Mouse (Mus musculus) erythroblast, adult 5-6 weeks (primary cell): ENCODE data around the gene Tbxa2r. TPM values are rescaled to one million over a fixed set of nuclear protein-coding genes. Genes with fewer than 3 reads are reported as not detected.

ENCODE experiments used
- ATAC-seq: replicated peaks from 2 replicates; pipeline ENCODE4 v1.8.0; 2016; ENCODE audit warnings: moderate number of reproducible peaks, mild to moderate bottlenecking, moderate TSS enrichment, inconsistent platforms; ENCODE audit not compliant: poor library complexity, low FRiP score, severe bottlenecking
- total RNA-seq, 2 experiments: library from RNA; stranded (forward) in 1 of 2; stranded (reverse) in 1 of 2; fragments of 150-400 nt in 1 of 2; fragments of 200-764, 138-1000 nt in 1 of 2; gene quantifications; 2 replicates each; pipeline versions ENCODE4 v1.2.3 to v1.2.4; 2015 to 2017; ENCODE audit warnings: low replicate concordance in 2 of 2

Gene Tbxa2r
- total RNA-seq, 2 experiments from 2014 or later = not detected

DNA sequence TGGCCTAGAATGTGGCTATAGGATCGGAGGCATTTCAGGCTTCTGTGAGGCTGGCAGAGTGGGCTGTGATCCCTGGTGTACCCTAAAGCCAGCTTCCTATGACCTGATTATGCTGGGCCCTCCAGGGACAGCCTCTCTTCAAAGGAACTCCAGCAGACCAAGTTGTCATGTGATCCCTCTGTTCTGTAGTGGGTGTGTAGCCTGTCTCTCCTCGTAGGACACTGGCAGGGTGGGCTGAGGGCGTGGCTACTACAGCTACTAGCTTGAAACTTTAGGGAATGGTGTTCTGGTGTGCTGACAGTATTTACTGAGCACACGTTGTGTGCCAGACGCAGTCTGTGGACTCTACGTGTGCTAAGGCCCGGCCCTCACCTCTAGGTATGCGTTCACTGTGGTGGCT, 32.2 kb downstream of the Tbxa2r start:
- no peak for ATAC-seq

- peak; percentile 60 for ATAC-seq
Measured at GRCm38 (mm10) chr10:81362336-81362949, 33.9 kb downstream of the Tbxa2r start.

DNA sequence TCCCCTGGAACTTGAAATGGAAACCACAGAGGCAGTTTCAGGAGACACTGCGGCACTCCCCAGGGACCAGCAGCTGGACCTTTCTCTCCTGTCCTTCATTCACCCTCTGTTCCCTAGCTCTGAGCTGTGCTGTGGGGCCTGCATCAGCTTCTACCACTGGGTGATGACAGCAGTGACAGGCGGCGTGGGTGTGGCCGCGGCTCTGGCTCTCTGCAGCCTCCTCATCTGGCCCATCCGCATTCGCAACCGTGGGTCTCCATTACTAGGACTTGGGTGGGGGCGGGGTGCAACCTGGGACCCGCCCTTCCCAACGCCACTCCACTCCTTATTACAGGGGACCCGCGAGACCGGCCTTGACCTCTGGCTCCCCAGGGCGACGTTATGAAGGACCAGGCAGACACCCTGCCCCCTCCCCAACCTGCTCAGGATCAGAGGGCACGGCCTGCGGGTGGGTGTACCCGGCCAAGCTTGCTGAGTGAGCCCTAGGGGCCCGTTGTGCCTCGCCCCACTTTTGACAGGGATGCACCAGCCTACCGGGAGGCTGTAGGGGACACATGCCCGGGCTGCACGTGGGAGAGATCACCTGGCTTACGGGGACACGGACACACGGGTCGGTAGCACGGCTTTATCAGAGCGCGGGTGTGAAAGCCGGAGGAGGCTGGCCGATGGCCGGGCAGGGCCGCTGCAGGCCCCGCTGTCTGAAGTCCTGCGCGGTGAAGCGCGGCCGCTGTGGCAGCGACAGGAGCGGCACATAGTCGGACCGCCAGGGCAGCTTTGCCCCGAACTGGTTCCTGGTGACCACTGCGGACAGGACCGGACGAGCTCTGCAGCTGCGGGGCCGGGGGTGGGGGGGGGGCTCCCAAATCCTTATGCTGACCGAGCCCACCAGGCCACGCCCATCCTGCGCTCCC, 35.2 kb downstream of the Tbxa2r start:
- ATAC-seq = no peak

- no peak for ATAC-seq
Measured at GRCm38 (mm10) chr10:81364666-81365065, 36.1 kb downstream of the Tbxa2r start.

DNA sequence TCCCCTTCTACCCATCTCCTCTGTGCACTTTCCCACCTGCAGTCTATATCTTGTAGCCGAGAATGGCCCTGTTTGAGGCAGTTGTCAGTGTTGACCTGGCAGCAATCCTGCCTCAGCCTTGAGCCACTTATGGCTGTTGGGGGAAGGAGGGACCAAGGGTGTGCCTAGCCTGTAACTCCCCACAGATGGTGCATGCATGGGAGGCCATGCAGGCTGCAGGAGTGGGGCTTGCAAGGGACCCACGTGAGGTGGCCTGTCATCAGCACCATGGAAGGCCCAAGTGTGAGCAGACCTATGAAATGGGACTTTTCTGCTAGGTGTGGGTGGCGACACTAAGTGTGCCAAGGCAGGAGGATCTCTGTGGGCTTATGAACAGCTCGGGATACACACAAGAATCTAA, 36.5 kb downstream of the Tbxa2r start:
- peak; percentile 2; the same call in 1 of the 2 replicates for ATAC-seq

DNA sequence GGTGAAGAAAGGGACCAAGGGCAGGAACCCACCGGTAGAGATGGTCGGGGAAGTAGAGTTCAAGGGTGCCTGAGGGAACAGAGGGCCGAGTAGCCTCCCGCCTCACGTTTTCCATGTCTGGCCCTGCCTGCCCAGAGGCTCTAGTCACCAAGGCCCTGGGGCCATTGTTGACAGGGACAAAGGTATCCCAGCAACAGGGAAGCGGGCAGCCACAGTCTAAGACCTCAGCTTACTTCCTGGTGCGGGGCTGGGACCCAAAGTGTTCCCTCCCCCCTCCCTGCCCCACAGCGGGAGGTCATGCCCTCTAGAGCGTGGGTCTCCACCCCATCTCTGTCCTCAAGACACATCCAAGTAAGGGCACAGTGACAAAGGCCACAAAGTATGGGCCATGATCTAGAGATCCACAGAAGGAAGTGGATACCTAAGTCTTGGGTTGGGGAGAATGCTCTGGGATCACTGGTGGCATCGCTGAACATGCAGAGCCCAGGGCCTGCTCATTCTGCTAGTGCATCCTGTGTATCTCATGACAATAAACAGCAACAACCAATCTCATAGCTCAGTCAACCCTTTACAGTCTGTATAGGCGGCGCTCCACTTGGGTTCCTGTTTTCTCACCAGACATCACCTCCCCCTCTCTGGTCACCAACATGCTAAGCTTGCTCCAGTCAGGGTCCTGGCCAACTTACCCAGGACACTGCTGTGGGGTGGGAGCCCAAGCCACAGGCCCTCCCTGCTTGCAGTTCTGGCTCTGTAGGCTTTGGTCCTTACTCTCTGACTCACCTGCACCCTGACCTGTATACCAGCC, 37.3 kb downstream of the Tbxa2r start, which contains the start of gene 4930404N11Rik:
Gene 4930404N11Rik, minus strand, starts transcription at position 145 of the 805 bp plus-strand sequence.
- peak; percentile 2; the same call in 1 of the 2 replicates for ATAC-seq

DNA sequence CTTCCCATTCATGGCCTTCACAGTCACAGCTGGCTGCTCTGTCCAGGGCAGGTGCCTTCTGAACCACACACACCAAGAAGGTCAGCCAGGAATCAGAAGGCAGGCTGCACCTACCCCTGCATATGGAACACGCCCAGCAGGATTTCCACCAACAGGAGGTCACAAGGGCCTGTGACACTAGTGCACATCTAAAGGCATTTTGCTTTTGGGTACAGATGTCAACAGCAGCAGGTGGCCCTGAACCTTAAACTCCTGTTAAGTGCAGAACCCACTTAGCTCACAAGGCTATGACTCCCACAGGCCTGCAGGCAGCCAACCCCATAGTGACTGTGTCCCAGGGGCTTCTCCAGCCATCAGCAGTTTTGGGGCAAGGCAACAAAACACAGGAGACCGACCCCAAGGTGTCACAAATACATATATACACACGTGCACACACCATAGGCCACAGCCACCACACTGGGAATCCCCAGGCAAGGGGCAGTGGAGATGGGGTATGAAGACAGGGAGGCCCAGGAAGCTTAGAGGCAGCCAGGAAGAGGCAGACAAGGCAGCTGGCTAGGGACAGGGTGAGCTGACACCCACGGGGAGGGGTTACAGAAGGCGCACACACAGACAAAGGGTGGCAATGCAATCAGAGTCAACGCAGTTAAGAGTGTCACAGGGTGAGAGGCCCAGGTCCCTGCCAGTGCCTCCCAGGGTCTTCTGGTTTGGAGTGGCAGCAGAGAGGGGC, 38.1 kb downstream of the Tbxa2r start:
- ATAC-seq = 0 out of 2 replicates have a peak, but pooled peaks have one; percentile 0

DNA sequence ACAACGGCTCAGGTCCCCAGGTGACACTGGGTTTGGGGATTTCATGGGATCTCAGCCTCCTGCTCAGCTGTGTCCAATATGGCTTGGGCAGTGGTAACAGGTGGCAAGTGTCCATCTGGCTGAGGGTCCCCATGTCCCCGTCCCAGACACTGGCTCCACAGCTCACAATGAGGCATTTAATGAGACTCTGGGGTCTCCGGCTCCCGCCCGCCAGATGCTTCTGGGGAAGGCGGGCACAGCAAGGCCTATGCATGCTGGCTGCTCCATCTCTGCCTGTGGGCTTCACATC, 38.6 kb downstream of the Tbxa2r start:
- ATAC-seq = no peak

- no peak for ATAC-seq
Measured at GRCm38 (mm10) chr10:81375322-81375721, 46.8 kb downstream of the Tbxa2r start.

DNA sequence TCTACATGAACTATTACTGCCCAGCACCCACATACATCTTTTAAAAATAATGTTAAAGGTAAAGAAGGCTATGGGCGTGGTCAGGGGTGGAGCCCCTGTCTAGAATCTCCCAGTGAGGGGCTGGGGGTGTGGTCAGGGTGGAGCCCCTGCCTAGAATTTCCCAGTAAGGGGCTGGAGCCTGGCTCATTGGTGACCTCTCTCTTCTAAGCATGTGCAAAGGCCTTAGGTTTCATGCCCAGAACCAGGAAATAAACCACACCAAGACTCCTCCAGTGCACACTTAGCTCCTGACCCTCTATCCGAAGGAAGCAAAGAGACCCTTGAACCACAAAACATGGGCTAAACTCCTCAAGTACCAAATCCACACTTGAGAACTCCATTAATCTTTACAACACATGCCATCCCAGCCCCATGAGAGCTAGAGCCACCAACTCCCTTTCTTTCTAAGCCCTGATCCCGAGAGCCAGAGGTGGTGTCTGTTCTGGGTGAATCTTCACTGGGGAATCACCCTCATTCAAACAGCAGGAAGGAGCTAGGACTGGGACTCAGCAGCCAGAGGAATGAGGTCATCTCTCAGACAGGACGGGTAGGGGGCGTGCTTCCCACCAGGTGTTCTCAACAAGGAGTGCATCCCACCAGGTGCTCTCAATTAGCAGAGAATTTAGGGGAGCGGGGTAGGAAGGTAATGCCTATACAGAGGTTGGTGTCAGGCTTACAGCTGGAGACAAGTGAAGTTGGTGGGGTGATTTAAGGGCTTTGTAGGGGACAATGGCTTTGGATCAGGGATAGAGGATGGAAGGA, 48.2 kb downstream of the Tbxa2r start:
- ATAC-seq = peak; percentile 18

GRCm38 (mm10) chr10:81377362-81377664, 48.8 kb downstream of the Tbxa2r start:
- ATAC-seq = no peak

GRCm38 (mm10) chr10:81377793-81378552, 49.4 kb downstream of the Tbxa2r start, which contains the start of gene Fzr1:
Gene Fzr1, minus strand, starts transcription at chr10:81378516.
- no peak for ATAC-seq

GRCm38 (mm10) chr10:81378553-81379182, 50.1 kb downstream of the Tbxa2r start:
- ATAC-seq = peak; percentile 61

GRCm38 (mm10) chr10:81379183-81379553, 50.6 kb downstream of the Tbxa2r start:
- ATAC-seq = no peak

DNA sequence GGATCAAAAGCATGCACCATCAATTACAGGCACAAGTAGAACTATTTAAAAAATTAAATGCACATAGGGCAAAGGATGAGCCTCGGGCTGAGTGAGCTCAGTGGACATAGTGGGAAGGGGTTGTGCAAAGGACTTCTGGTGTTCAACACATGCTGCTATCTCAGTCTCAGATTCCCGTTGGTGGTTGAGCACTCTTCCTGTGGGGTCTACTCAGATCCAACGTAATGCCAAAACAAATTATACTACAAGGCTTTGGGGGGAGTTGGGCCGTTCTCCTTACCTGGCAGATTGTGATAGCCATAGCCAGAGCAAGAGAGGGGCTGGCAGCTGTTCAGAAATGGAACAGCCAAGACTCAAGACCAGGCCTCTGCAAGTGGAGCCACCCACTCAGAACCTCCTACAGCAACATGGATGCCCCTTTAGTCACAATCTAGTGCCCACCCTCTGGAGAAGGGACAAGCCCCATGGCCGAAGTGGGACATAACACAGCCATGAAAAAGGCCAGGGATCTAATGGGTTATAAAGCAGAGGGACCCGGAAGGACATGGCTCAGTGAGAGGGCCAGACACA, 51.4 kb downstream of the Tbxa2r start:
- no peak for ATAC-seq

- peak; percentile 54 for ATAC-seq
Measured at GRCm38 (mm10) chr10:81382039-81382438, 53.5 kb downstream of the Tbxa2r start.

DNA sequence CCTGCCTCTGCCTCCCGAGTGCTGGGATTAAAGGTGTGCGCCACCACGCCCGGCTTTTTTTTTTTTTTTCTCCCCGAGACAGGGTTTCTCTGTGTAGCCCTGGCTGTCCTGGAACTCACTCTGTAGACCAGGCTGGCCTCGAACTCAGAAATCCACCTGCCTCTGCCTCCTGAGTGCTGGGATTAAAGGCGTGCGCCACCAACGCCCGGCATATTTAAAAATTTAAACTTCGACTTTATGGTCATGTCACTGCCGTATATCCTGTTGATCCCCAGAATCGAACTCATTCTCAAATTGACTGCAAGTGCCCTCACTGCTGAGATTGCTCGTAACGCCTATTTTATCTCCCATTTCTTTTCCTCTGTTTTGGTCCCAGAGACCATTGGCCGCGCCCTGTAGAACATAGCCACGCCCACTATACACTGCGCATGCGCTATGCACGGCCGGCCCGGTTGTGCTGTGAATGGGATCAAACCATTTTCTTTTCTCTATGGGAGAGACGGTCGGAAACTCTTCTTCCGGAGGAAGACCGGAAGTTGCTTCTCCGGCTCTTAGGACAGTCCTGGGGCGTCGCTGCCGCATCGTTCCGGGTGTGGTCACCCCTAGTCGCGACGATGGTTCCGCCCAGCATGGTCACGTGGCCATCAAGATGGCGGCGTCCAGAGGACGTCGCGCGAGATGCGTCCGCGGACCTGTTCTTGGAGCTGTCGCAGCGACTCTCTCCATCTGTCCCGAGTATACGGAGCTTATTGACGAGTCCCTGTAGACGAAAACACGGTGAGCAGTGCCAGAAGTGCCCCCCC, 55.5 kb downstream of the Tbxa2r start, which contains the start of the genes Dohh and Gm48551:
Gene Dohh, plus strand, starts transcription at position 627 of the 803 bp plus-strand sequence.
Gene Gm48551, plus strand, starts transcription at position 665 of the 803 bp plus-strand sequence.
- peak; percentile 65 for ATAC-seq
